Mouse (Mus musculus) thymus, adult 2 months (tissue): ENCODE results near the gene Gk5. TPM values are rescaled to one million over a fixed set of nuclear protein-coding genes. Genes with fewer than 3 reads are reported as not detected.
A peak's percentile ranks its signal among the peaks of the same experiment; 100 is the strongest.

Experiments used
- DNase-seq: peaks from one replicate; pipeline ENCODE4 v3.0.0; 2021
- H3K27ac ChIP-seq: fragments of 200-500 bp; 2 replicates; pipeline ENCODE4 v1.5.1; 2012; ENCODE audit warnings: low read length, control low read depth; ENCODE audit not compliant: control insufficient read depth, insufficient read depth
- H3K27me3 ChIP-seq: fragments of 200-500 bp; 2 replicates; pipeline ENCODE4 v1.6.1; 2012; ENCODE audit warnings: mild to moderate bottlenecking, low read length, moderate library complexity, mixed read lengths; ENCODE audit not compliant: control insufficient read depth, insufficient read depth
- H3K36me3 ChIP-seq: fragments of 200-500 bp; 2 replicates; pipeline ENCODE4 v1.6.1; 2012; ENCODE audit warnings: mild to moderate bottlenecking, low read length, moderate library complexity; ENCODE audit not compliant: control insufficient read depth, insufficient read depth
- H3K4me1 ChIP-seq: fragments of 200-500 bp; replicated peaks from 2 replicates; pipeline ENCODE4 v1.6.1; 2012; ENCODE audit warnings: low read length; ENCODE audit not compliant: control insufficient read depth, insufficient read depth
- H3K4me3 ChIP-seq: fragments of 200-500 bp; 2 replicates; pipeline ENCODE4 v1.5.1; 2012; ENCODE audit warnings: mild to moderate bottlenecking, low read length, control low read depth, moderate library complexity; ENCODE audit not compliant: control insufficient read depth, insufficient read depth
- CTCF ChIP-seq: fragments of 200-500 bp; IDR thresholded peaks from 2 replicates; pipeline ENCODE4 v1.5.1; 2012; ENCODE audit warnings: mild to moderate bottlenecking, control low read depth, low read length, moderate library complexity, borderline replicate concordance; ENCODE audit not compliant: control insufficient read depth, poor library complexity, insufficient read depth; ENCODE audit errors: extremely low read depth
- POLR2A ChIP-seq: fragments of 200-500 bp; IDR thresholded peaks from 2 replicates; pipeline ENCODE4 v1.6.1; 2012; ENCODE audit warnings: mild to moderate bottlenecking, low read length, control low read depth, moderate library complexity; ENCODE audit not compliant: control insufficient read depth, poor library complexity, insufficient read depth; ENCODE audit errors: extremely low read depth
- WGBS: fragments of 180-500 bp; shearing (Covaris S2); methylation state at CpG from one replicate; pipeline ENCODE4 v1.1.7; 2018; 5-methylcytosine and 5-hydroxymethylcytosine counted together
- polyA plus RNA-seq: library from polyadenylated mRNA; depleted of rRNA; stranded (reverse); fragments of >200 nt; gene quantifications from 2 replicates; pipeline ENCODE4 v1.2.3, GENCODE M21; 2012; rRNA removed

Gk5 gene
- polyA plus RNA-seq, 1 experiment: 8.0 TPM

DNA sequence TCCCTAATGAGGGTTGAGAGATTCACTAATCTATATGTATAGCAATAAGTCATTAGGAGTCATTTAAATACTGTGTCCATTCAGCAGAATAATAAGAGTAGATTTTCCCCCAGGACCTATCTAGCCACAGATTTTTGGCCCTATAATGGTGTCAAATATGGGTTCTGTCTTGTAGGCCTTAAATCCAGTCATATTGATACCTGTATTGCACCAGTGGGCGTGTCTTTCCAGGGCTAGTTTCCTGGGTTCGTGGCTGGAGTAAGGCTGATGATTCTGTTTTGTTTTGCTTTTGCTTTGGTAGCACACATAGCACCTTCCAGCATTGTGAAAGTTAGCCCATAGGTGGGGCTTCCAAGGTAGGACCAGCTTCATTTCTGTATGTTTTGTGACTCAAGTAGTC is 95.0 kb downstream of the Gk5 start:
- Histone ChIP-seq H3K4me1 (no peaks in the 10 kb centered on the region), H3K27ac (no peak overlapping the region), H3K36me3 (no peaks in the 10 kb centered on the region), H3K27me3 (no peaks in the 10 kb centered on the region), H3K4me3 (no peak overlapping the region)
- DNase-seq: no peak
- TF ChIP-seq POLR2A (no peak), CTCF (no peak)
- WGBS: 89% methylated on average over 2 of the region's 2 CpGs

DNA sequence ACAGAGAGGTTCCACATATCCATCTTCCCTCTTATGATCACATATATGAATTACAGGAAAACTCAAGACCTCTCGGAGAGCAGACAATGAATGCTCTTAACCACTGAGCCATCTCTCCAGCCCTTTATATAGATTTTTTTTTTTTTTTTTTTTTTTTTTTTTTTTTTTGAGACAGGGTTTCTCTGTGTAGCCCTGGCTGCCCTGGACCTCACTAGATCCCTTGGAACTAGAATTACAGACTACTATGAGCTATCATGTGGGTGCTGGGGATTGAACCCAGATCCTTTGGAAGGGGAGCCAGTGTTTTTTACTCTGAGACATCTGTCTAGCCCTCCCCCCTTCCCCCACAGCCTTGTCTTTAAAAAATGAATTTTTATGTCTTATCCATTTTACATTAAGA is 98.1 kb downstream of the Gk5 start:
- Histone ChIP-seq H3K27ac (no peak overlapping the region), H3K36me3 (no peaks in the 10 kb centered on the region), H3K27me3 (no peaks in the 10 kb centered on the region), H3K4me3 (no peak overlapping the region), H3K4me1 (no peaks in the 10 kb centered on the region)
- WGBS: 89% methylated on average over 1 of the region's 1 CpGs
- TF ChIP-seq POLR2A: no peak
- no peak for TF ChIP-seq CTCF
- DNase-seq: no peak

DNA sequence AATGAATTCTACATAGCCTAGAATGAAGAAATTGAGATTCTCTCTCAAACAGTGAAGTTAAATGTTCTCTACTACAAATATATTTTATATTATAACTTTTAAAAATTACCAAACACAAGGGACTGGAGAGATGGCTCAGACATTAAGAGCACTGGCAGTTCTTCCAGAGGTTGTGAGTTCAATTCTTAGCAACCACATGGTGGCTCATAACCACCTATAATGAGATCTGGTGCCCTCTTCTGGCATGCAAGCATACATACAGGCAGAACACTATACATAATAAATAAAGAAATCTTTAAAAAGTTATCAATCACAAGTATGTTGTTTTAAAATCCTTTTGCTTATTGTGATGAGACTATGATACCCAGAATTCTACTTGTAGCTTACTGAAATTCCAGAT is 98.6 kb downstream of the Gk5 start:
- TF ChIP-seq POLR2A (no peak), CTCF (no peak)
- no peaks in the 10 kb centered on the region for H3K36me3 ChIP-seq
- no peak overlapping the region for H3K27ac ChIP-seq
- no peaks in the 10 kb centered on the region for H3K27me3 ChIP-seq
- H3K4me3 ChIP-seq: no peak overlapping the region
- H3K4me1 ChIP-seq: no peaks in the 10 kb centered on the region
- peak; percentile 3 for DNase-seq

DNA sequence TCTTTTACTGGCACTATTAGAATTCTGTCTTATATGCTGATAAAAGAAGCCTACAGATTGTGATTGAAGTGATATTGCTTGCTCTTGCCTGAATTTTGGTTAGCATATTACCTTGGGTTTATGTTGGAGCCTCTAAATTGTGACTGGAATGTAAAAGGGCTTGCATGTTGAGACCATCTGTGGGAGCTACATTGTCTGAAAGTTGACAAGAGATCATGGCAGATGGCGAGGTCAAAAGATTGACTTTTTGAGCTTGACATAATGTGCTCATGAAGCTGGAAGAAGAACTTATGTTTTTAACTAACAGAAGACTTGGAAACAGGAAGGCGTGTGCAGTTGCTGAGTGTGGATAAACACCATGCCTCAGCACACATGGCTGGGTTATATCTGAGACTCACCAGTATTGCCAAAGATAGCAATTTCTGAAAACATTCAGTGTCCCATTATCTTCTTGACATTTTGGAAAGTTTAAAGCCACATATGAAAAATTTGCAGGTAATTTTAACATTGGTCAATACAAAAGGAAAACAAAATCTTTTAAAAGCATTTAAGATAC is 100.0 kb downstream of the Gk5 start:
- no peak overlapping the region for H3K27ac ChIP-seq
- no peaks in the 10 kb centered on the region for H3K27me3 ChIP-seq
- no peaks in the 10 kb centered on the region for H3K4me1 ChIP-seq
- TF ChIP-seq POLR2A (no peak), CTCF (no peak)
- DNase-seq: no peak
- H3K36me3 ChIP-seq: no peaks in the 10 kb centered on the region
- no peak overlapping the region for H3K4me3 ChIP-seq
- WGBS: 94% methylated on average over 2 of the region's 2 CpGs

DNA sequence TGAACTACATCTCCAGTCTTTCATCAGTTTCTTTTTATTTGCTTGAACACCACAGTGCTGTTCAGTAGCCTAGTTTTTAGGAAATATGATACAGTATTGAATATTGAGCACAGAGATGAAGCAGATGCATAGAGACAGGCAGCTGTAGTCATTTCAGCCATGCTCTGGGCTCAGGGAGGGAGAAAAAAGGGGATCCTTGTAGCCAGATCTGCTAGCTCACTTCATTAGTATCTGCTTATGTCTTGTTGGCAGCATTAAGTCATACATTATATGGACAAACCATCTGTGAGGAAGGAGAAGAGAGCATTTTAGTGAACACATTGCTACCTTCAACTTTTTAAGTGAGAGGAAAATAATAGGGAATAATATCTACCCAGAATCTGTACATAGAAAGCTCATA is 101.3 kb downstream of the Gk5 start:
- no peak overlapping the region for H3K27ac ChIP-seq
- no peaks in the 10 kb centered on the region for H3K27me3 ChIP-seq
- no peak overlapping the region for H3K4me3 ChIP-seq
- no peak for TF ChIP-seq POLR2A
- no peak for TF ChIP-seq CTCF
- no peaks in the 10 kb centered on the region for H3K4me1 ChIP-seq
- no peak for DNase-seq
- H3K36me3 ChIP-seq: no peaks in the 10 kb centered on the region

DNA sequence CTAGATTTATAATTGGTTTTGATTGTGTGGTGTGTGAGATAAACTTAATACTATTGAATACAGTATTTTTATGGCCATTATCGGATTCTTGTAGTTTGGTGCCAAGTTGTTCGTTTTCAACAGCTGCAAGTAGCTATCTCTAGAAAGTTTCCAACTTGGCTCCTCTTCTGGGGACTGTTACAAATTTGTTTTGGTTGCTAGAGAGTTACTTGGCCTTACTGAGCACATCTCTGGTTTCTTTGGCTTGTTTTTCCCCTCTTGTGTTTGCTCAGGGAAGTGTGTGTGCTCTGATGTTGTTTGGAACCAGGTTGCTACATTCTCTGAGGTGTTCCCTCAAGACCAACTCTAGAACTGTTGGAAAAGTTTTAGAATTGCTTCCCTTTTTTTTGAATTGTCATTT is 104.1 kb downstream of the Gk5 start:
- Histone ChIP-seq H3K27me3 (no peaks in the 10 kb centered on the region), H3K4me1 (no peaks in the 10 kb centered on the region), H3K36me3 (no peaks in the 10 kb centered on the region), H3K27ac (no peak overlapping the region), H3K4me3 (no peak overlapping the region)
- TF ChIP-seq CTCF: no peak
- TF ChIP-seq POLR2A: no peak
- no peak for DNase-seq
- WGBS: 93% methylated on average over 2 of the region's 2 CpGs

DNA sequence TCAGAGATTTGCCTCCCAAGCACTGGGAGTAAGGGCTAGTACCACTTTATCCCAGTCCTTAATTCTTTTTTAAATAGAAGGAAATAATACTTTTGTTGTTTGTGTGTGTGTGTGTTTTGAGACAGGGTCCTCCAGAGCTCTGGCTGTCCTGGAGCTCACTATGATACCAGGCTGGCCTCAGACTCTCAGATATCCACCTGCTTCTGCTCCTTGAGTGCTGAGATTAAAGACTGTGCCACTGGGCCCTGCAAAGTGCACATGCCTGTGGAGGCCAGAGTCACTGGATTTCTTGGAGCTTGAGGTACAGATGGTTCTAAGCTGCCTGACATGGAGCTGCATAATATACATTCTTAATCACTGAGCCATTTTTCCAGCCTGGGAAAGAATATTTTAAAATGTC is 109.1 kb downstream of the Gk5 start:
- no peak for DNase-seq
- Histone ChIP-seq H3K4me3 (no peak overlapping the region), H3K4me1 (no peaks in the 10 kb centered on the region), H3K36me3 (no peaks in the 10 kb centered on the region), H3K27ac (no peak overlapping the region), H3K27me3 (no peaks in the 10 kb centered on the region)
- TF ChIP-seq POLR2A (no peak), CTCF (no peak)

DNA sequence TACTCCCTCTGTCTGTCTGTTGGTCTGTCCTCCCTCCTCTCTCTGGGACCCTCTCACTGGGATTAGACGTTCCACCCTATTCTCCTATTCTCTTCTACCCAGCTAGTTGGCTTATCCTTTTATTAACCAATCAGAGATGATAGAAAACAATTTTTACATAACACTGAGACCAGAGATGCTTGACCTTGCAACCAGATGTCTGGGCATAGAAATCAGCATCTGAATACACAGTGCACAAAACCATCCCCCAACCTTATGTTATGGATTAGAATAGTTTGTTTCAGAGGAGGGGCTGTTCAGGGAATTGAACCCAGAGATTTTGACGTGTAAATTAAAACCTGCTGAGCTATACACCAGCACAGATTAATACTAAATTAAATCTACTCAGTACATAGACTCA is 111.1 kb downstream of the Gk5 start:
- Histone ChIP-seq H3K27me3 (no peaks in the 10 kb centered on the region), H3K27ac (no peak overlapping the region), H3K4me1 (no peaks in the 10 kb centered on the region), H3K4me3 (no peak overlapping the region), H3K36me3 (no peaks in the 10 kb centered on the region)
- TF ChIP-seq CTCF: no peak
- no peak for TF ChIP-seq POLR2A
- whole genome bisulfite sequencing: 96% methylated on average over 2 of the region's 2 CpGs
- no peak for DNase-seq

Other genes with a start within 250 kb of the Gk5 start
- 15.7 and 16.2 TPM in 2 replicates for gene Xrn1, start 164.6 kb upstream of the Gk5 start, polyA plus RNA-seq
- 17.3 and 22.1 TPM in 2 replicates for gene Tfdp2, start 76.9 kb downstream of the Gk5 start, polyA plus RNA-seq
- 78.5 and 117 TPM in 2 replicates for gene Atp1b3, start 245.1 kb downstream of the Gk5 start, polyA plus RNA-seq